Mouse (Mus musculus) naive thymus-derived CD4-positive, alpha-beta T cell, adult 5 months (primary cell): ENCODE results near the gene D930007J09Rik. TPM values are rescaled to one million over a fixed set of nuclear protein-coding genes. Genes with fewer than 3 reads are reported as not detected.

Source experiments
- polyA plus RNA-seq: library from polyadenylated mRNA; unstranded; fragments of 100-300 nt; shearing (Covaris generic); gene quantifications from one replicate; pipeline ENCODE4 v1.2.1, GENCODE M21; 2017

The D930007J09Rik gene
- polyA plus RNA-seq = not detected

DNA sequence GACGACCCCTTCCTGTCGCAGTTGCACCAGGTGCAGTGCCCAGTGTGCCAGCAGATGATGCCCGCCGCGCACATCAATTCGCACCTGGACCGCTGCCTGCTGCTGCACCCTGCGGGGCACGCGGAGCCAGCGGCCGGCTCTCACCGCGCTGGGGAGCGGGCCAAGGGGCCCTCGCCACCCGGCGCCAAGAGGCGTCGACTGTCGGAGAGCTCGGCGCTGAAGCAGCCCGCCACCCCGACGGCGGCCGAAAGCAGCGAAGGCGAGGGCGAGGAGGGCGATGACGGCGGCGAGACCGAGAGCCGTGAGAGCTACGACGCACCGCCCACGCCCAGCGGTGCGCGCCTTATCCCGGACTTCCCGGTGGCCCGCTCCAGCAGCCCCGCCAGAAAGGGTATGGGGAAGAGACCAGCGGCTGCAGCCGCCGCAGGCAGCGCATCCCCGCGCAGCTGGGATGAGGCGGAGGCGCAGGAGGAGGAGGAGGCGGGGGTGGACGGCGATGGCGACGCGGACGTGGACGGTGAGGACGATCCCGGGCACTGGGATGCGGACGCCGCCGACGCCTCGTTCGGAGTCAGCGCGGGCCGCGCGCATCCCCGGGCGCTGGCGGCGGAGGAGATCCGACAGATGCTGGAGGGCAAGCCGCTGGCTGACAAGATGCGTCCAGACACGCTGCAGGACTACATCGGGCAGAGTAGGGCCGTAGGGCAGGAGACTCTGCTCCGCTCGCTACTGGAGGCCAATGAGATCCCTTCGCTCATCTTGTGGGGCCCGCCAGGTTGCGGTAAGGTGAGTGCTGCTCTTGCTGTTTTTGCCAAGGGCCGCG lies at the start of gene D930007J09Rik:
D930007J09Rik (minus strand) TSS at position 591 of the 823 bp plus-strand sequence.

DNA sequence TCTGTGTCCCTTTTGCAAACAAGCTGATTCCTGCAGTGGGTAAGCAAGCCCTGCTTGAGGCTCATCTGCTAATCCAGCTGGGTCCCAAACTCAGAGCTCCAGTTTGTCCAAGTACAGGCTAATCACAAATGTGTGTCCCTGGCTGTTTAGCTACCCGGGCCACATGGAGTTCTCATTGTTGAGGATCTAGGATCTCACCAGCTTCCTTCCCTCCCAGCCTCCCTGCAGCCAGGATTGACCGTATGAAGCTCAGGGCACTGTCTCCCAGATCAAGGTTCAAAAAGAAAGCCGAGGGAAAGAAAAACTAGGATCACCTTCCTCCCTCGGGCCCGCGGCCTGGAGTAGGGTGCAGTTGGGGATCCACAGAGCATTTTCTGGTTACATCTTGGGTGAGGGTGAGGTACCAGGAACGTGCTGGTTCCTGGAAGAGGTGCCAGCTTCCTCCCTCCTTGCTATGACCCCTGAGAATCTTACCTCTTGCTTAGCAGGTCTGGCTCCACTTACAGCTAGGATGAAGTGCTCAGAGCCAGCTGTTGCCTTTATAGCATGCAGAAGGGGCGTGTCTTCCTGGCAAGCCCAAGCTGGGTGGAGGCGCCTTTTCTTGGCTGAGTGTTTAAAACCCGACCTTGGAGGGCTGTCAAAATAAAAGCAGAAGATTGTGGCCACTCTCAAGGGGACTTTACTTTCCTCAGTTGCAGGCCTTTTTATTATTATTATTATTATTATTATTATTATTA lies 48.2 kb upstream of the D930007J09Rik start, which contains the start of gene Serpinb1a:
Serpinb1a (minus strand) TSS at position 518 of the 737 bp plus-strand sequence.

GRCm38 (mm10) chr13:32801693-32802221 lies 892 bp downstream of the D930007J09Rik start, which contains the start of gene Wrnip1:
Wrnip1 (plus strand) TSS chr13:32802038.

GRCm38 (mm10) chr13:32783816-32784215 lies 18.8 kb downstream of the D930007J09Rik start, which contains the start of gene Mylk4:
Mylk4 (minus strand) TSS chr13:32783954.

Other genes with a start within 250 kb of the D930007J09Rik start
- gene Mylk4, start 18.9 kb downstream of the D930007J09Rik start, polyA plus RNA-seq = not detected
- gene Wrnip1, start 811 bp downstream of the D930007J09Rik start, polyA plus RNA-seq = 61.3 TPM
- not detected for gene Serpinb1a, start 48.3 kb upstream of the D930007J09Rik start, polyA plus RNA-seq
- not detected for gene Serpinb1c, start 95.4 kb upstream of the D930007J09Rik start, polyA plus RNA-seq
- 4.4 TPM for gene Serpinb6b, start 162.4 kb upstream of the D930007J09Rik start, polyA plus RNA-seq
- 7.1 TPM for gene Serpinb9, start 200.4 kb upstream of the D930007J09Rik start, polyA plus RNA-seq
- gene Serpinb9b, start 224.6 kb upstream of the D930007J09Rik start, polyA plus RNA-seq = 0.17 TPM